Mouse (Mus musculus): ENCODE results near the gene Pard3.

- TF ChIP-seq CTCF (conservative IDR thresholded peaks at IDR 0.05; ENCODE audit: low read length) (no peak), NANOG (IDR thresholded peaks at IDR 0.05; ENCODE audit: borderline replicate concordance, low read length) (no peak), POU5F1 (IDR thresholded peaks at IDR 0.05; ENCODE audit: borderline replicate concordance, low read length) (no peak)
Observed at GRCm38 (mm10) chr8:127371326-127371949, 307.7 kb downstream of the Pard3 start.

Measured in E14TG2a.4 (cell line).